ENCODE assay signal across 8 mouse cellular contexts in the genomic region with DNA sequence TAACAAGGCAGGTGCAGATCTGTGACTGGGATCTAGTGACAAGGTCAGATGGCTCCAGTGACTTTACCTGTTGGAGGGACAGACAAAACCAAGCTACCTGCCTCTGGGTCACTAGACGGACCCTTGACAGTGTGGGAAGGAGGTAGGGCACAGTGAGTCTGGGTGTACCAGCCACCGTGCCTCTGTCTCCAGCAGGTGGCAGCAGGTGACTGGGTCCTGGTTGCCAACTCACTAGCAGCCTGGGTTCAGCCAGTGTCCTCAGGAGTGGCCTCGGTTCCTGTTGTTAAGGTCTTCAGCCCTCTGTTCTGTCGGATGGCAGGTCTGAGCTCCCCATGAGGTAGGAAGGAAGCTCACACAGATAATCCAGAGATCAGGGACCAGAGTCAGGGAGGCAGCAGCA. TPM values are rescaled to one million over a fixed set of nuclear protein-coding genes. Genes with fewer than 3 reads are reported as not detected.
A peak's percentile ranks its signal among the peaks of the same experiment; 100 is the strongest.
DNase-seq lines count a peak whose midpoint lies in the region; TF ChIP-seq lines count a peak whose summit lies in the region.

No protein-coding gene starts in this region.

- intact Hi-C loops in gastrocnemius, postnatal 14 days (cut with DNase I; ENCODE audit: low total_unique reads): loop anchor here (10.0 kb wide), 1 partner anchor 278 kb away; no protein-coding TSS in a partner anchor

- peak; percentile 48 to 73 for DNase-seq in urinary bladder, adult 18-20 months (ENCODE audit: low spot score in 2 of 2)
- no peak for DNase-seq in urinary bladder, postnatal 10 days (ENCODE audit: low spot score)
- DNase-seq in cerebellum, postnatal 4 days (ENCODE audit: low spot score in 2 of 2): peak; percentile 70 to 87
- peak; percentile 35 for DNase-seq in gastrocnemius, postnatal 14 days
- peak; percentile 21 for DNase-seq in large intestine, adult 2 months (ENCODE audit: low read depth, low spot score)
- DNase-seq in lung, adult 2 months: peak; percentile 62
- peak; percentile 62 for DNase-seq in ovary, postnatal 36 days (ENCODE audit: low spot score)
- DNase-seq in urinary bladder, postnatal 36 days (ENCODE audit: low spot score in 2 of 2): peak; percentile 46 to 67

- no peaks in the 10 kb centered on the region for H3K4me1 ChIP-seq in lung, adult 2 months (ENCODE audit: control insufficient read depth, insufficient read depth, low read length)

- no peak overlapping the region for H3K4me3 ChIP-seq in lung, adult 2 months (replicated peaks; ENCODE audit: extremely low read depth, low read depth, low read length)

- 3% methylated on average over 4 of the region's 4 CpGs for WGBS in large intestine, adult 2 months
- 10% methylated on average over 4 of the region's 4 CpGs for WGBS in lung, adult 2 months

- TF ChIP-seq CTCF in lung, adult 2 months (IDR thresholded peaks at IDR 0.05; ENCODE audit: insufficient read depth, low read length): peak; percentile 85

- TF ChIP-seq POLR2A in lung, adult 2 months (IDR thresholded peaks at IDR 0.05; ENCODE audit: borderline replicate concordance, extremely low read depth, low read depth, low read length): no peak

RNA-seq across cellular contexts. Expression of gene Pax7, which starts 43.9 kb away (rescaled TPM):
- total RNA-seq in gastrocnemius, postnatal 14 days (2021): 1 to 10 TPM; 3.2 to 5.2 TPM
- polyA plus RNA-seq in large intestine, adult 2 months (2012; rRNA removed): not detected in 2 replicates
- 0.06 and 0.18 TPM in 2 replicates for polyA plus RNA-seq in lung, adult 2 months (2012; rRNA removed)
